Mouse (Mus musculus): ENCODE data around the gene Mertk.

- TF ChIP-seq EP300 (IDR thresholded peaks at IDR 0.05; ENCODE audit: low read depth) (no peak), CTCF (IDR thresholded peaks at IDR 0.05; ENCODE audit: low read depth) (no peak)
Observed at GRCm38 (mm10) chr2:128803441-128803840, 104.7 kb downstream of the Mertk start.

Measured in liver, postnatal 0 days (tissue).